Mouse (Mus musculus): Measurements from ENCODE around the gene Tmem106a. TPM values are rescaled to one million over a fixed set of nuclear protein-coding genes. Genes with fewer than 3 reads are reported as not detected.
"Not testable (repeated sequence)": the region's sequence is repeated elsewhere in the genome, so short reads cannot be mapped to it uniquely, and the experiment has no call there.

Tmem106a gene
- 1 to 10 TPM; 2.0 to 4.1 TPM for total RNA-seq (2021)
- long read RNA-seq, experiment 1: 0 reads
- long read RNA-seq, experiment 2, partial matches to known transcripts: 3 of 3 reads
- long read RNA-seq, experiment 2, other reads (novel, unspliced or antisense): 0 of 3 reads

GRCm38 (mm10) chr11:101582054-101583035 is at the start of gene Tmem106a:
TSS of gene Tmem106a (plus strand) at chr11:101582242.
- DNase-seq (ENCODE audit: low spot score in 2 of 2): no peak

DNA sequence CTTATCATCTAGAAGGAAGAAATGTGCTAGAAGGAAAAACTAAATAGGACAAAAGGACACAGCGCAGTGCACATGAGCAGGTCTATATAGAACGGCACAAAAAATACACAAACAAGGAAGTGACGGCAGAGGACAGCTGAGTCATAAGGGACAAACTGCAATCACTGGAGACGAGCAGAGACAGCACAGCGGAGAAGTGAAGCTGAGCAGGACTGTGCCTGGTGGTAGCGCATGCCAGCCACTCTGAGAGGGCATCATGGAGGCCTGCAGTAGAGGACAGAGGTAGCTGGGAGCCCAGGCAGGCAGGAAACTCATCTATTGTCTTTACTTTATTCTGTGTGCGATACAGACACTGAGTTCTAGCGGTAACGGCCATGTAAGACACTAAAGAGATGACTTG is 38.5 kb upstream of the Tmem106a start:
- no peak for DNase-seq (ENCODE audit: low spot score in 2 of 2)

- DNase-seq (ENCODE audit: low spot score in 2 of 2): peak in 1 of 2 experiments; percentile 58
Measured at GRCm38 (mm10) chr11:101544132-101544531, 37.9 kb upstream of the Tmem106a start.

- no peak for DNase-seq (ENCODE audit: low spot score in 2 of 2)
Measured at GRCm38 (mm10) chr11:101548526-101548925, 33.5 kb upstream of the Tmem106a start.

DNA sequence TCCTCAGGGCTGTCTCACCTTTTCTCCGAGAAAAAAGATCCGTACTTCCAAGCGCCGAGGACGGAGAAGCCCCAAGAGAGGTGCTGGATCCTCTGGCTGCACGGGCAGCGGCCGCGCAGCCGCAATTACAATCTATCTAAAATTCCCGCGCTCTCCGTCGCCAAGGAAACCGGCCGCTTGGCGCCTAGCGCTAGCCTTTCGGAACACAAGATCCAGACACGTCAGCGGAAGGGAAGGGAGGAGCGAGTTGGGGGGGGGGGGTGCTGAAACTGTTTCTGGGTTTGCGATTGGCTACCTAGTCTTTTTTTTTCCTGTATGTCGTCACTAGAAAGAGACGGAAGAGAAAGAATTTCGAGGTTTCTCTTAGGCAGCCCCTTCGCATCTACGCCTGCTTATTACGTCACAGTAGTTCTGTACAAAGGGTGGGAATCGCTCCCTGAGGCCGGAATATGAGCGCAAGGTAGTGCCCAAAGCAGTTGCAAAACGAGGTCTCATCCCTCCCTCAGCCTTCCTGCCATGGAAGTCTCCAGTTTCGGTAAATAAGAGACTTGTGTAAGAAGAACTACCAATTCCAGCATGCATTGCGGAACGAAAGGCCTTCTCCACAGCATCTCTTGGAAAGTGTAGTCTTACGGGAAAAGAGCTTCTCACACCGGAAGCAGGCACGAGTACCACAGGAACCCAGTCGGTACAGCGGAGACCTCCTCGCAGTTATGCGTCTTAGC is 30.1 kb upstream of the Tmem106a start, which contains the start of the genes Brca1 and Nbr1:
Gene Brca1 (minus strand): TSS at position 205 of the 725 bp plus-strand sequence.
Gene Nbr1 (plus strand): TSS at position 399 of the 725 bp plus-strand sequence.
- peak; percentile 96 to 99 for DNase-seq (ENCODE audit: low spot score in 2 of 2)

DNA sequence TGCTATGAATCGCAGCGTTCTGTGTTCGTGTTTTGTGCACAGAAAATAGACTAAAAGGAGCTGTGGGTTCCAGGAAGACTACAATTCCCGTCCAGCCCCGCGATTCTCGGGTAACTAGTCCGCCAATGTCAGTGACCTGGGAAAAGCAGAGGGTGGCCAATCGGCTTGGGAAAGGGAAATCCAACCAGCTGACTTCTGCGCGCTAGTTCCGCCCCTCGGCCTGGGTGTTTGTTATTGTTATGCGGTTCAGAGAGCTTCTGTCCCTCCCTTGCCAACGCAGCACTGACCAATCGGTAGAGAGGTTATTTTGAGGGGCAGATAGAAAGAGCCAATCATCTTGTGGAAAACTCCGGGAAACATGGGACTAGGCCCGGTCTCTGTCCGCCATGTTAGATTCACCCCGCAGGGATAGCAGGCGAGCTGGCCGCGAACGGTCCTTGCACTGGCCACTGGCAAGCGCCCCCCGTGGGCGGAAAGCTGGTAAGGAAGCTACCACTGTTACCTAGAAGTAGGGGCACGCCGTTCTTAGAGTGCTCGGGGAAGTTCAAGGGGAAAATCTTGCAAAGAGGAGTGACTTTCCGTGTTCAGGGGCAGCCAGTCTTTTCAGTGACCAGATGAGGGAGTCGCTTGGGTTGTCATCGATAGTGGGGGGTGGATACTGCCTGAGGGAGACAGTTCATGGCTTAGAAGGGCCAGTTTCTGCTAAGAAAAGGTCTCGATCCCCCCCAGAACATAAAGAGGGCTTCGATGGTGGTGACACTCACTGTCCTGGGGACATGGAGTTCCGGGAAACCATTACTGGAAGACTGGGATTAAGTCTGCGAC is 29.4 kb upstream of the Tmem106a start:
- DNase-seq (ENCODE audit: low spot score in 2 of 2): peak; percentile 99 to 100

DNA sequence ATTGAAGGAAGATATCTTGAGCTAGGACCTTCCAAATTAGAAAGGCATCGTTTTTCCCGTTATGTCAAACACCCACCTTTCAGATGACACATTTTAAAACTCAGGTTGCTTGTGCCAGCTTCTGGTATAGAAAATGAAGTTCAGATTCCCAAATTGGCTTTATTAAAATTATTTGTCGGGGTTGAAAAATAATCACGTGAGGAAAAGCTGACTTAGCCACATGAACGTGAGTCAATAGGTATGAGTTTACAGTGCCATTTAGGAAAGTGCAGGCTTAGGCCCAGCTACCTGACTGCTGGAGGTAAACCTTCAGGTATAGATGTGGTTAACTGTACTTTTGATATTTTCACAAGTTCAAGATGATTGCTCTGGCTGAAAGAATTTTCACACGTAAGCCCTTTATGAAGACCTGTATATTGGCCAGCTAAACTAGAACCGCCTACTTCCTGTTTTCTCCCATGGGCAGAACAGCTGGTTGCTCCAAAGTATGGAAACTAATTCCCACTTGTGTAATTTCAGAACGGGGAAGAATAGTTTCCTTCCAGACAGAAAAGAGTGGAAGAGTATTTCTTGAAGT is 28.6 kb upstream of the Tmem106a start:
- peak in 1 of 2 experiments; percentile 36 for DNase-seq (ENCODE audit: low spot score in 2 of 2)

DNA sequence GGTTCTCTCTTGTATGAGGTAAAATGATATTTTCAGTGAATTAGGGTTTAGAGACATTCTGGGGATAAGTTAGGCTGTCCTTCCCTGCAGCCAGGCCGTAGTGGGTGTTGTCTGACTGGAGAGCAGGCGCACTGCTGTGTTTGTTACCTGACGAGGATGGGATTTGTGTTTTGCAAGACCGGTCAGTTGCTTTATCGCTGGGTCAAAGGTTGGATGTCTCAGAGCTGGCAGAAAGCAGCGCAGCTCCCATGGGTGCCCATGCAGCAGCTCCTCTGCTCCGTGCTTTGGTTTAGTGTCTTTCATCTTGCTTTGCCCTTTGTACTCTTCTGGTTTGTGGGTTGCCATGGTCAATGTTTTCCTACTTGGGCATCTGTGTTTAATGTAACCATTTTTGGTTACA is 25.5 kb upstream of the Tmem106a start:
- DNase-seq (ENCODE audit: low spot score in 2 of 2): no peak

DNA sequence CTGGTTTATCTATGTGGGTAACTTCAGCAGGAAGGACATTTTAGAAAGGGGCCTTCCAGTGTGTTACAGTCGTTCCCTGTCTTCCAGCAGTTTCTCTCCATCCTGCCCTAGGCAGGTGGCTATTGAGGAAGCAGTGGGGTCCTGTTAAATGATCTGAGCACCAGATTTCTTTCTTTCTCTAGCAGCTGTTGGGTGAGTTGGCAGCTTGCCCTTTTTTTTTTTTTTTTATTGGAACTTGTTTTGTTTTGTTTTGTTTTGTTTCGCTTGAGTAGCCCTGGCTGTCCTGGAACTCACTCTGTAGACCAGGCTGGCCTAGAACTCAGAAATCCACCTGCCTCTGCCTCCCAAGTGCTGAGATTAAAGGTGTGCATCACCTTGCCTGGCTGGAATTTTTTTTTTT is 25.1 kb upstream of the Tmem106a start:
- DNase-seq (ENCODE audit: low spot score in 2 of 2): no peak

GRCm38 (mm10) chr11:101562391-101562790 is 19.7 kb upstream of the Tmem106a start:
- peak; percentile 43 to 72 for DNase-seq (ENCODE audit: low spot score in 2 of 2)

DNA sequence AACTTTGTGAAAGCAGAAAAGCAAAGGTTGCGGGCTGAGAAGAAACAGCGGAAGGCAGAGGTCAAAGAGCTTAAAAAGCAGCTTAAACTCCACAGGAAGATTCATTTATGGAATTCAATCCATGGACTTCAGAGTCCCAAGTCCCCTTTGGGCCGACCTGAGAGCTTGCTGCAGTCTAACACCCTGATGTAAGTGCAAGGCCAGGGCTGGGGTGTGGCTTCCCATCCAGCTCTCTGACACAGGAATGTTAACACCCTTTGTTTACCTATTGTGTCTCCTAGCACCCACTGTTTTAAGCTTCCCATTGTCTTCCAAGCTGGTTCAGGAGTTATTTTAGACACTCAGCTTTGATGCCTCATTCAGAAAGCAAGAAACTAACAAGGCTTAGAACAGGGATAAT is 13.6 kb upstream of the Tmem106a start:
- DNase-seq (ENCODE audit: low spot score in 2 of 2): no peak

DNA sequence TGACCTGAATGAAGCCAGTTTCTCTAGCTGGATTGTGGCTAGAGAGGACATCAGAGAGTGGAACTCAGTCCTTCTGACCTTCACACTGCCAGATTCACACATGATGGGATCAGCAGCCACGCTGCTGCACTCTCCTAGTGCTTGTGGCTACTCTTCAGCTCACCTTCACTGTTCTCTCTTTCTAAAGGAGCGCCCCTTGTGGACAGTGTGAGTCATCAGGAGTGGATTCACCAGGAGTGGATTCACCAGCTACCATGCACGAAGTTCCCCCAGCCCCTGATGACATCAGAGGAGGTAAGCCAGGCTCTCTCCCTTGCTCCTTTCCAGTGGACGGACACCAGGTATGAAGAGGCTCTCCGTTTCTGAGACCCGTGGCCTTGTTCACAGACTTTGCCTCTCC is 5.9 kb upstream of the Tmem106a start:
- no peak for DNase-seq (ENCODE audit: low spot score in 2 of 2)

DNA sequence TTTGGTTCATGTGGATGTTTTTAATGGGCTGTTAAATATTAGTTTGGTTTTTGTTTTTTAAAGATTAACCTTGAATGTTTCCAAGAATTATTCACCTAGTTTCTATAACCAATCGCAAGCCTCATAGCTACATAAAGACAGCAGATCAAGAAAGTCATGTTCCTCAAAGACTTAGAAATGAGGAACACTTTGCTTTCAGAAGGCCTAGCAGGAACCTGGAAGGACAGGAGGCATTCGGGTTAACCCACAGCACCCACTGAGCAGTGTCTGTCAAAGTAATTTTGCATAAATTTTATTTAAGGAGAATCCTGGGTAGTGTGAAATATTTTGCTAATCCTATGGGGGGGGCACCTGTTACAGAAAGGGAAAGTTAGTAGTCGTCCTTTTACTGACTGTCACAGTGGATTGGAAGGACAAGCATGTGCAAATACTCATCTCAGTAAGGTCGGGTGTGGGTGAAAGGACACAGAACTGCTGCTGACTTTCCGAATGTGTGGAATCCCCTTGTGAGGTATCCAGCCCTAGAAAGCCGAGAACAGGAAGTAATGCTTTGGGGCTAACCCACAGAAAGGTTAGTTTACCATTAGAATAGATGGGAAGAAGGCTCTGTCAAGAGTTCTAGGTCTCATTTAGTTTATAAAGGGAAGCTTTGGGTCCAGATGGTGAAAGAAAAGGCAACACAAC is 819 bp upstream of the Tmem106a start:
- DNase-seq (ENCODE audit: low spot score in 2 of 2): no peak

DNA sequence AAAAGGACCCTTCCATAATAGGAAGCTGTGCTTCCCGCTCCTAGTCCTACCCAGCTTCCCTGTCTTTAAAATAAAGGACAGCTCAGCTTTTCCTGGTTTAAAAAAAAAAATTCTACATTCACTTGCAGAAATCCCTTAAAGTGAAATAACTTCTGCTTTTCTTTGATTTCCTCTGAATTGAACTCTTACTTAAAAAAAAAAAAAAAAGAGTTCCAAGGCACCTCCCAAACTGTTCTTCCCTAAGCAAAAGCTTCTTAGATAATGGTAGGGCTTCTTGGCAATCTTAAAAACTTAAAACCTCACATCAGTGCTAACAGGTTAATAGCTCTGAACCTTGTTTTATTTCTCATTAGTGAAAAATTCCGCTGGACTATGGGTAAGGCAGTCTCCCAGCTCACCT is 1.2 kb downstream of the Tmem106a start:
- no peak for DNase-seq (ENCODE audit: low spot score in 2 of 2)

DNA sequence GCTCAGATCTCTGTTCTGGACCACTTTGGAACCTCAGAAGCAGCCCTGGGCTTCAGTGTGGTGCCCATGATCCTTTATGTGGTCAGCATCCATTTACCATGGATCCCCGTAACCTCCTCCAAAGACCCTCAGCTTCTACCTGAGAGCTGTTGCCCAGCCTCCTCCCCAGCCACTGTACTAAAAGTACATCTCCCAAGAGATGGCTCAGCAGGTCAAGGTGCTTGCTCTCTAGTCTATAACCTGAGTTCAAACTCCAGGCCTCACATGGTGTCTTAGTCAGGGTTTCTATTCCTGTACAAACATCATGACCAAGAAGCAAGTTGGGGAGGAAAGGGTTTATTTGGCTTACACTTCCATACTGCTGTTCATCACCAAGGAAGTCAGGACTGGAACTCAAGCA is 3.0 kb downstream of the Tmem106a start:
- not testable (repeated sequence) for DNase-seq (ENCODE audit: low spot score in 2 of 2)

DNA sequence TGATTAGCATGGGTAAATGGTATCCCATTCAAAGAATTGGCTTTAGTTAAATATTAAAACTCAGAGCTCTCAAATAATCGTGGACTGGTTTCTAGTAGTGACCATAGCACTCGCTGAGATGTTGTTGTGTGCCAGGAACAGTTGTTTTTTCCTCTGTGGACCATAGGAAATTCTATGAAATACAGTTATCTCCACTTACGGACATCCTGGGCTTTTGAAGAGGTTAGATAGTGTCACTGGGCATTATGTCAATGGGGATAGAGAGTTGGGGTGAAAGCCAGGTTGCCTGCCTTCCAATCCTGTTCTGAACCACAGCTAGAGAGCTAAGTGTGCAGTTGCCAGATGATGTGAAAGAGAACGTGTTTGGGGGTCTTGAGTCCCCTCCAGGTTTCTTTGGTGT is 3.8 kb downstream of the Tmem106a start:
- no peak for DNase-seq (ENCODE audit: low spot score in 2 of 2)

DNA sequence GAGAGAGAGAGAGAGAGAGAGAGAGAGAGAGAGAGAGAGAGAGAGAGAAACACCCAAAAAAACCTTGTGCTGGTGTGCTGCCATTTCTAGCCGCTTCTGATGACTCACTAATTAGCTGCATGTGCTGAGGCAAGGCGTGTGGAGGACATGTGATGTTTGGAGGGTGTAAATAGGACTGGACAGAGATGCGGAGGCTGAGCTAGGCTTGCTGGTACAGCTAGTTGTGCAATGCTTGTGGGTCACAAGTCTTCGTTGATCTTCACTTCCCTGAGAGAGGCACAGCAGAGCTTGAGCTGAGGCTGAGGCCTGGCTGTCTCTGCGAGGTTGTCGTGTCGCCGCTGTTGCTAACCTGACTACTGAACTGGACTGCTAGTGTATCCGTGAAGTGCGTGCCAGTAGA is 5.6 kb downstream of the Tmem106a start:
- no peak for DNase-seq (ENCODE audit: low spot score in 2 of 2)

GRCm38 (mm10) chr11:101588868-101589267 is 6.8 kb downstream of the Tmem106a start:
- no peak for DNase-seq (ENCODE audit: low spot score in 2 of 2)

DNA sequence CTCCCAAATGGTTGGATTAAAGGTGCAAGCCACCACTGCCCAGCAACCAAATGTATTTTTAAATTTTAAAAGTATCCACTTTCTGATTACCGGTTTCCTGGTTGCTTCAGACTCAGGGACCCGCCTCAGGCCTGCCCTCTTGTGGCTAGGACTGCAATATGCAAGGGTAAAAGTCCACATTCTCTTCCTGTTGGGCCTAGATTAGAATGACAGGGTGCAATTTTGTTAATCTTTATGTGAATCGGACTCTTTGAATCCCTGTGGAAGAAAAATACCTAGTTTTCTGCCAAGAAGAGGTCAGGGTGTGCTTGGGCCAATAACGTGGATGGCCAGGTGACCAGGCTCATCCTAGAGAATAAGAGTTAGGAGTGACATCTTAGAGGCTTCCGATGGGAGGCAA is 7.4 kb downstream of the Tmem106a start:
- DNase-seq (ENCODE audit: low spot score in 2 of 2): peak; percentile 36 to 69
